Mouse (Mus musculus) hematopoietic multipotent progenitor cell, adult 10-12 weeks (in vitro differentiated cells): Measurements from ENCODE around the gene Krt19. TPM values are rescaled to one million over a fixed set of nuclear protein-coding genes. Genes with fewer than 3 reads are reported as not detected.

Experiments used
- polyA plus RNA-seq: library from polyadenylated mRNA; stranded (reverse); fragments of >175 nt; gene quantifications from 2 replicates; pipeline ENCODE4 v1.2.3, GENCODE M21; 2012; ENCODE audit warnings: low replicate concordance

Gene Krt19
- polyA plus RNA-seq, result 0.12 and 0.14 TPM in 2 replicates

GRCm38 (mm10) chr11:100148615-100149330 lies at the start of gene Krt19:
TSS of gene Krt19 (minus strand) at chr11:100148665.

GRCm38 (mm10) chr11:100192992-100193391 lies 44.5 kb upstream of the Krt19 start, which contains the start of gene Krt9:
TSS of gene Krt9 (minus strand) at chr11:100193246.

GRCm38 (mm10) chr11:100135731-100136130 lies 12.7 kb downstream of the Krt19 start, which contains the start of gene Krt15:
TSS of gene Krt15 (minus strand) at chr11:100135928.

GRCm38 (mm10) chr11:100121466-100121865 lies 27.0 kb downstream of the Krt19 start, which contains the start of gene Krt13:
TSS of gene Krt13 (minus strand) at chr11:100121566.

GRCm38 (mm10) chr11:100105576-100106122 lies 42.8 kb downstream of the Krt19 start, which contains the start of gene Krt36:
TSS of gene Krt36 (minus strand) at chr11:100105626.

GRCm38 (mm10) chr11:100096141-100096540 lies 52.3 kb downstream of the Krt19 start, which contains the start of gene Krt35:
TSS of gene Krt35 (minus strand) at chr11:100096241.

Other genes with a start within 250 kb of the Krt19 start
- gene Krtap31-1, start 240.7 kb downstream of the Krt19 start, polyA plus RNA-seq, result not detected in 2 replicates
- not detected in 2 replicates for gene Gm11565, start 233.9 kb downstream of the Krt19 start, polyA plus RNA-seq
- gene Krtap31-2, start 212.4 kb downstream of the Krt19 start, polyA plus RNA-seq, result not detected in 2 replicates
- not detected in 2 replicates for gene Krtap9-5, start 200.2 kb downstream of the Krt19 start, polyA plus RNA-seq
- not detected in 2 replicates for gene Krtap29-1, start 169.6 kb downstream of the Krt19 start, polyA plus RNA-seq
- not detected in 2 replicates for gene Krtap16-1, start 162.1 kb downstream of the Krt19 start, polyA plus RNA-seq
- gene Krtap17-1, start 154.7 kb downstream of the Krt19 start, polyA plus RNA-seq, result not detected in 2 replicates
- not detected in 2 replicates for gene Krt33a, start 132.5 kb downstream of the Krt19 start, polyA plus RNA-seq
- gene Krt33b, start 118.8 kb downstream of the Krt19 start, polyA plus RNA-seq, result not detected in 2 replicates
- gene Krt34, start 107.1 kb downstream of the Krt19 start, polyA plus RNA-seq, result not detected in 2 replicates
- gene Krt31, start 98.1 kb downstream of the Krt19 start, polyA plus RNA-seq, result not detected in 2 replicates
- not detected in 2 replicates for gene Krt32, start 60.4 kb downstream of the Krt19 start, polyA plus RNA-seq
- 0.13 TPM in 1 of 2 replicates, not detected in the other for gene Krt35, start 52.4 kb downstream of the Krt19 start, polyA plus RNA-seq
- not detected in 2 replicates for gene Krt36, start 43.0 kb downstream of the Krt19 start, polyA plus RNA-seq
- 0.33 TPM in 1 of 2 replicates, not detected in the other for gene Krt13, start 27.1 kb downstream of the Krt19 start, polyA plus RNA-seq
- not detected in 2 replicates for gene Krt15, start 12.7 kb downstream of the Krt19 start, polyA plus RNA-seq
- gene Krt9, start 44.6 kb upstream of the Krt19 start, polyA plus RNA-seq, result not detected in 2 replicates
- not detected in 2 replicates for gene Krt14, start 58.9 kb upstream of the Krt19 start, polyA plus RNA-seq
- gene Krt16, start 100.2 kb upstream of the Krt19 start, polyA plus RNA-seq, result not detected in 2 replicates
- gene Krt17, start 112.4 kb upstream of the Krt19 start, polyA plus RNA-seq, result 0.10 and 0.14 TPM in 2 replicates
- not detected in 2 replicates for gene Krt42, start 121.2 kb upstream of the Krt19 start, polyA plus RNA-seq
- 448 and 588 TPM in 2 replicates for gene Eif1, start 171.2 kb upstream of the Krt19 start, polyA plus RNA-seq
- gene Gast, start 185.7 kb upstream of the Krt19 start, polyA plus RNA-seq, result not detected in 2 replicates
- 15.8 and 23.4 TPM in 2 replicates for gene Hap1, start 207.5 kb upstream of the Krt19 start, polyA plus RNA-seq
- gene Jup, start 249.1 kb upstream of the Krt19 start, polyA plus RNA-seq, result 74.3 and 86.7 TPM in 2 replicates